Mouse (Mus musculus): ENCODE results near the gene A230050P20Rik. TPM values are rescaled to one million over a fixed set of nuclear protein-coding genes. Genes with fewer than 3 reads are reported as not detected.

Gene A230050P20Rik
- polyA plus RNA-seq, 1 experiment from 2014 or later, result 7.8 TPM

DNA sequence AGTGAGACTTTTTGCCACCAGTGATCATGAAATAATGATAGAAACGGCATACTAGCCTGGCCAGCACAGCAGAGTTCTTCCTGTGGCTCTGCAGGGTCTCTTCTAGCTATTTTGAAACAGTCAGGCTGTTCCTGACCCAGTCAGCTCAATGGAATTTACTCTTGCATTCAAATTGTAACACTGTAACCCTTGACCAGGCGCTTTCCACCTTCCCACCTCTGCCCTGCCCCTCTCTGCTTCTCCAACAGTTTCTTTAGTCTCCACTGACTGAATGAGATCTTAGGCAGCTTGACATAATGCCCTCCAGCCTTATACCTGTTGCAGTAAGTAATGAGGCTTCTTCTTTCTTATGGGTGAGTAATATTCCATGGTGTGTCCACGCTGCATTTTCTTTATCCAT lies 1.6 kb upstream of the A230050P20Rik start:
- H3K36me3 ChIP-seq (ENCODE audit: control insufficient read depth, insufficient read depth, low read length), result no peaks in the 10 kb centered on the region
- no peak overlapping the region for H3K9ac ChIP-seq (ENCODE audit: low read depth, low read length)
- 0 out of 2 replicates have a peak, but pooled peaks cover 3% of the 10 kb centered on the region for H3K4me1 ChIP-seq (ENCODE audit: control insufficient read depth, insufficient read depth, low read length)
- no peak overlapping the region for H3K4me3 ChIP-seq (ENCODE audit: low read length)
- 58% methylated on average over 3 of the region's 3 CpGs for WGBS
- no peak overlapping the region for H3K27ac ChIP-seq (ENCODE audit: low read depth, low read length)
- no peak for ATAC-seq (ENCODE audit: low FRiP score, low TSS enrichment)
- peaks cover 33% of the 10 kb centered on the region for H3K27me3 ChIP-seq (ENCODE audit: control insufficient read depth, insufficient read depth, low read length)
- no peaks in the 10 kb centered on the region for H3K9me3 ChIP-seq (ENCODE audit: control insufficient read depth, low read length)
- no peak overlapping the region for H3K4me2 ChIP-seq (replicated peaks; ENCODE audit: low read depth, low read length)

DNA sequence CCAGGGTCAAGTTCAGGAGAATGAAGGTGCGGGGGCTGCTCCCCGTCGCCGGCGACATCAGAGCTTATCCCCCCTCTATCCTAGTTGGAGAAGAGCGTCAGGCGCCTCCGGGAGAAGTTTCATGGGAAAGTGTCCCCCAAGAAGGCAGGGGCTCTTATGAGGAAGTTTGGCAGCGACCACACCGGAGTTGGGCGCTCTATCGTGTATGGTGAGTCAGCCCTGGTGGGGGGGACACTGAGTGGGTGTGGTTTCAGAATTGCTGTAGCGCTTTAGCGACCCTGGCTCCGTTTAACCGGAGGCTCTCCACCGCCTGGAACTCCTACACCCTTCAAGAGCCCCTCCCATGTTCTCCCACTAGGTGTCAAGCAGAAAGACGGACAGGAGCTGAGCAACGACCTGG lies 804 bp downstream of the A230050P20Rik start:
- H3K4me1 ChIP-seq (ENCODE audit: control insufficient read depth, insufficient read depth, low read length), result 0 out of 2 replicates have a peak, but pooled peaks cover 3% of the 10 kb centered on the region
- peak overlapping the region; percentile 50 for H3K4me3 ChIP-seq (ENCODE audit: low read length)
- no peak for ATAC-seq (ENCODE audit: low FRiP score, low TSS enrichment)
- no peaks in the 10 kb centered on the region for H3K36me3 ChIP-seq (ENCODE audit: control insufficient read depth, insufficient read depth, low read length)
- WGBS, result 3% methylated on average over 19 of the region's 19 CpGs
- no peaks in the 10 kb centered on the region for H3K9me3 ChIP-seq (ENCODE audit: control insufficient read depth, low read length)
- H3K27ac ChIP-seq (ENCODE audit: low read depth, low read length), result no peak overlapping the region
- H3K9ac ChIP-seq (ENCODE audit: low read depth, low read length), result peak overlapping the region; percentile 14; the same call in 1 of the 2 replicates
- peaks cover 33% of the 10 kb centered on the region for H3K27me3 ChIP-seq (ENCODE audit: control insufficient read depth, insufficient read depth, low read length)
- peak overlapping the region; percentile 65 for H3K4me2 ChIP-seq (replicated peaks; ENCODE audit: low read depth, low read length)

DNA sequence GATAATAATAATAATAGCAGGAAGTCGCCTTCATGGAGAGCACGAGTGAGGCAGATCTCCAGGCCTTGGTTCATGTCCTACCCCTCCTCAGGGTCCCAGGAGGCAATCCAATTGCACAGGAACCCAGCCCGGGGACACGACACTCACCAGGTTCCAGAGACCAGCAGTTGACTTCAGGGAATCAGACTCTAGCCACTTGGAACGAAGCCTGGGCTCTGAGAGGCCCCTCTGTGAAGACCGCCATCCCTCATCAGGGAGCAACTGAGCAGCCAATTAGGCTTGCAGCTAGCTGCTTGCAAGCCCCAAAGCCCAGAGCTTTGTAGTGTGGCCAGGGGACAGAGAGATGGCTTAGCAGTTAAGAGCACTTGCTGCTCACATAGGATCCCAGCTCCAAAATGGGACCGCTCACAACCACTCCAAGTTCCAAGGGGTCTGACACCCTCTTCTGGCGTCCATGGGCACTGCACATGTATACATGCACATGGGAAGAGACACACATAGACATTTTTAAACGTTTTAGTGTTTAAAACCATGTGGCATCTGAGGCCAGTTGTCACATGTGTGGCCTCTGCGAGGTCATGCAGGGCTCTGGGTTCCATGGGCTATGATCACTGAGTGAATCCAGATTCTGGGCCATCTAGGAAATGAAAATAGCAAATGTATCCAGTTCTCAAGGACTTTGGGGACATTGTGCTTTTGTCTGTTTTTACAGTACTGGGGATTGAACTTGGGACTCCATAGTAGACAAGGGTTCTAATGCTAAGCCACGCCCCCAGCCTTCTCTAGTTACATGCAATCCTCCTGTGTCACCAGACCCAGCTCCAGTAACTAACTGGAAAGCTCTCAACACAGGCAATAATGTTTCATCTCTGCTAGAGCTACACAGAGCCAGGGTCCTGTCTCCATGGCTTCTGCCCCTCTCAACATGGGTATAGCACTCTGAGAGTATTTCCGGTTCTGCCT lies 2.0 kb downstream of the A230050P20Rik start:
- no peak overlapping the region for H3K4me3 ChIP-seq (ENCODE audit: low read length)
- H3K27me3 ChIP-seq (ENCODE audit: control insufficient read depth, insufficient read depth, low read length), result peaks cover 33% of the 10 kb centered on the region
- 0 out of 2 replicates have a peak, but pooled peaks cover 3% of the 10 kb centered on the region for H3K4me1 ChIP-seq (ENCODE audit: control insufficient read depth, insufficient read depth, low read length)
- H3K4me2 ChIP-seq (replicated peaks; ENCODE audit: low read depth, low read length), result no peak overlapping the region
- ATAC-seq (ENCODE audit: low FRiP score, low TSS enrichment), result no peak
- no peaks in the 10 kb centered on the region for H3K9me3 ChIP-seq (ENCODE audit: control insufficient read depth, low read length)
- no peak overlapping the region for H3K27ac ChIP-seq (ENCODE audit: low read depth, low read length)
- 77% methylated on average over 12 of the region's 12 CpGs for WGBS
- no peaks in the 10 kb centered on the region for H3K36me3 ChIP-seq (ENCODE audit: control insufficient read depth, insufficient read depth, low read length)
- H3K9ac ChIP-seq (ENCODE audit: low read depth, low read length), result no peak overlapping the region

DNA sequence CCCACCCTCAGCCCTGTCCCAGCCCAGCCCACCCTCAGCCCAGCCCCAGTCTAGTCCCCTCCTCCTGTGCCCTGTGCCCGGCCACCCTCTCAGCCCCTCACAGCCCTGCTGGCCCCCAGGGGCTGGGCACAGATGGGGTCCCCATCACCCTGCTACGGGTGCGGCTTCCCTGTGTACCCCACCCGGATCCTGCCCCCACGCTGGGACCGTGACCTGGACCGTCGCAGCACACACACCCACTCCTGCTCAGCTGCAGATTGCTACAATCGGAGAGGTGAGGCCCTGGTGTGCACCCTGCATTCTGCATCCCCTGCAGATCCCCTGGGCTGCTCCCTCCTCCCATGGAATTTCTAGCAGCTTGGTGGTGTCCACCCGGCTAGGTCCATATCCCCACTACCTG lies 4.5 kb downstream of the A230050P20Rik start:
- no peak overlapping the region for H3K9ac ChIP-seq (ENCODE audit: low read depth, low read length)
- H3K4me3 ChIP-seq (ENCODE audit: low read length), result no peak overlapping the region
- no peaks in the 10 kb centered on the region for H3K36me3 ChIP-seq (ENCODE audit: control insufficient read depth, insufficient read depth, low read length)
- H3K9me3 ChIP-seq (ENCODE audit: control insufficient read depth, low read length), result no peaks in the 10 kb centered on the region
- no peak overlapping the region for H3K27ac ChIP-seq (ENCODE audit: low read depth, low read length)
- WGBS, result 85% methylated on average over 10 of the region's 10 CpGs
- H3K4me1 ChIP-seq (ENCODE audit: control insufficient read depth, insufficient read depth, low read length), result 0 out of 2 replicates have a peak, but pooled peaks cover 3% of the 10 kb centered on the region
- H3K27me3 ChIP-seq (ENCODE audit: control insufficient read depth, insufficient read depth, low read length), result peaks cover 25% of the 10 kb centered on the region
- ATAC-seq (ENCODE audit: low FRiP score, low TSS enrichment), result no peak
- no peak overlapping the region for H3K4me2 ChIP-seq (replicated peaks; ENCODE audit: low read depth, low read length)

DNA sequence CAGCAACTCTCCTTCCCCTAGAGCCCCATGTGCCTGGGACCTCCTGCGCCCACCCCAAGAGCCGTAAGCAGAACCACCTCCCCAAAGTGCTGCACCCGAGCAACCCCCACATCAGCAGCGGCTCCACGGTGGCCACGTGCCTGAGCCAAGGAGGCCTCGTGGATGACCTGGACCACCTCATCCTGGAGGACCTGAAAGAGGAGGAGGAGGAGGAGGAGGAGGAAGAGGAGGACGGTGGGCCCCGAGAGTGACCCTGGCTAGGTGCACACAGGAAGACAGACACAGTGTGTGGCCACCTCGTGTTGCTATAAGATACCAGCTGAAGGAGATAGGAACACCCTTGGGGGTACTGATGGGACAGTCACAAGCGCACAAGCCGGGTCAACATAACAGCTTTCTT lies 5.1 kb downstream of the A230050P20Rik start:
- no peak overlapping the region for H3K4me2 ChIP-seq (replicated peaks; ENCODE audit: low read depth, low read length)
- H3K27me3 ChIP-seq (ENCODE audit: control insufficient read depth, insufficient read depth, low read length), result peaks cover 20% of the 10 kb centered on the region
- 0 out of 2 replicates have a peak, but pooled peaks cover under 1% of the 10 kb centered on the region for H3K4me1 ChIP-seq (ENCODE audit: control insufficient read depth, insufficient read depth, low read length)
- no peak overlapping the region for H3K4me3 ChIP-seq (ENCODE audit: low read length)
- no peak overlapping the region for H3K27ac ChIP-seq (ENCODE audit: low read depth, low read length)
- no peaks in the 10 kb centered on the region for H3K36me3 ChIP-seq (ENCODE audit: control insufficient read depth, insufficient read depth, low read length)
- H3K9me3 ChIP-seq (ENCODE audit: control insufficient read depth, low read length), result no peaks in the 10 kb centered on the region
- H3K9ac ChIP-seq (ENCODE audit: low read depth, low read length), result no peak overlapping the region
- WGBS, result 85% methylated on average over 12 of the region's 12 CpGs
- ATAC-seq (ENCODE audit: low FRiP score, low TSS enrichment), result no peak

DNA sequence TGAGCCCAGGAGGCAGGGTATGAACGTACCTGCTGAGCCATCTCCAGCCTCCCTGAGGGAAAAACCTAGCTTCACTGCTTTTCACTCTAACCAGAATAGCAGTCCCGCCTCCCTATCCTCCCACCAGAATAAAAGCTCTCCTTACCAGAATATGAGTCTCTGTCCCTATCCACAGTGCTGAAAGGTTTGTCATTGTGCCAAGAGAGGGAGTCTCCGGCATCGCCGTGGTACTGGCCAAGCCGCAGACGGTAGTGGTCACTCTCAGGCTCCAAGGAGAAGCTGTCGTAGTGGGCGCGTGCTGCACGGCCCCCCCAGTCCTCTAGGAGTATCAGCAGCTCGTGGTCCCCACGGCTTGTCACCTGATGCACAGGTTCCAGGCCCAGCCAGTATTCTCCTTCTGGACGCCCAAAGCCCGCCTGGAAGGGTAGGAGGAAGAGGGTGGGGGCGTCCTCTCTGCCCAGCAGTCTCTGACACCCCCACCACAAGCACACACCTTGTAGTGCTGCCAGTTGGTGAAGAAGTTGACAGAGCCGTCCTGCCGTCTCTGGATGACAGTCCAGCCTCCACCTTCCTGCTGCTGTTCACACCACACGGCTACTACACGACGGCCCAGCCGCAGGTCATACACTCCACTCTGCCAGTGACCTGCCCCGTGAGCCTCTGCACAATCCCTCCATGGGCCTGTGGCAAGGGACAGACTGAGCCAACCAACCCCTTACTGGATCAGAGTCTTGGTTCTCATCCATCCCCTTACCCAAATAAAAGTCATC lies 6.8 kb downstream of the A230050P20Rik start:
- Histone ChIP-seq H3K4me2 (replicated peaks; ENCODE audit: low read depth, low read length) (no peak overlapping the region), H3K4me3 (ENCODE audit: low read length) (no peak overlapping the region), H3K9ac (ENCODE audit: low read depth, low read length) (no peak overlapping the region), H3K27ac (ENCODE audit: low read depth, low read length) (no peak overlapping the region), H3K36me3 (ENCODE audit: control insufficient read depth, insufficient read depth, low read length) (no peaks in the 10 kb centered on the region), H3K27me3 (ENCODE audit: control insufficient read depth, insufficient read depth, low read length) (peaks cover 4% of the 10 kb centered on the region), H3K9me3 (ENCODE audit: control insufficient read depth, low read length) (no peaks in the 10 kb centered on the region), H3K4me1 (ENCODE audit: control insufficient read depth, insufficient read depth, low read length) (no peaks in the 10 kb centered on the region)
- 64% methylated on average over 23 of the region's 23 CpGs for WGBS
- no peak for ATAC-seq (ENCODE audit: low FRiP score, low TSS enrichment)

DNA sequence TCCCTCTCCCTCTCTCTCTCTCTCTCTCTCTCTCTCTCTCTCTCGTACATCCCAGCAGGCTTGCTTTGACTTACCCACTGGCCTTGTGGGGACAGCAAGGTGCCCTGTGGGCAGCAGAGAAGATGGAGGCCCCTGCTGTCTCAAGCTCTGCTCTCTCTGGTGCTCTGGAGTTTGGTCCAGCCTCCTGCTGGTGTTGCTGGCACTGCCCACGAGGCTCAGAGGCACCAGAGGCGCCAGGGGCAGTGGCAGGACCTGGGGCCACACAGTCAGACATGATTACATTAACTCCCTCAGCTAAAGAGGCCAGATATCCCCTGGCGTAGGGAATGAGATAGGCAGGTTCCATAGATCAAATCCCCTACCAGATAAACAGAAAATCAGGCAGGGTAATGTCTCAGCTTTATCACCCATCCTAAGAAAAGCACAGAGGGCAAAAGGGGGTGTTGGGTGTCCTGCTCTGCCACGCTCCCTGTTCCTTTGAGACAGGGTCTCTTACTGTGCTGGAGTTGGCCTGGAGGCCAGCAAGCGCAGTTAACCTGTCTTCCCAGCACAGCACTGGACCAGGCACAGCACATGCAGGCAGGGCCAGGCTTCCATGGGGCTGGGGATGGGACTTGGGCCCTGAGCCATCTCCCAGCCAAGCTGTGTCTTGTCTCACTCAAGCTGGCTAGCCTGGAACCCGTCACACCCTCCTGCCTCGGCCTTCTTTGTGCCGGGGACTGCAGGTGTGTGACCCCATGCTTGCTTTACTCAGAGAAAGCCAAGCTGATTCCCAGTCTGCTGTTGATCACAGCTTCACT lies 8.1 kb downstream of the A230050P20Rik start:
- H3K4me2 ChIP-seq (replicated peaks; ENCODE audit: low read depth, low read length), result no peak overlapping the region
- no peak overlapping the region for H3K27ac ChIP-seq (ENCODE audit: low read depth, low read length)
- 71% methylated on average over 8 of the region's 9 CpGs for WGBS
- H3K4me3 ChIP-seq (ENCODE audit: low read length), result no peak overlapping the region
- H3K9ac ChIP-seq (ENCODE audit: low read depth, low read length), result no peak overlapping the region
- H3K4me1 ChIP-seq (ENCODE audit: control insufficient read depth, insufficient read depth, low read length), result no peaks in the 10 kb centered on the region
- ATAC-seq (ENCODE audit: low FRiP score, low TSS enrichment), result no peak
- no peaks in the 10 kb centered on the region for H3K36me3 ChIP-seq (ENCODE audit: control insufficient read depth, insufficient read depth, low read length)
- H3K27me3 ChIP-seq (ENCODE audit: control insufficient read depth, insufficient read depth, low read length), result no peaks in the 10 kb centered on the region
- no peaks in the 10 kb centered on the region for H3K9me3 ChIP-seq (ENCODE audit: control insufficient read depth, low read length)

DNA sequence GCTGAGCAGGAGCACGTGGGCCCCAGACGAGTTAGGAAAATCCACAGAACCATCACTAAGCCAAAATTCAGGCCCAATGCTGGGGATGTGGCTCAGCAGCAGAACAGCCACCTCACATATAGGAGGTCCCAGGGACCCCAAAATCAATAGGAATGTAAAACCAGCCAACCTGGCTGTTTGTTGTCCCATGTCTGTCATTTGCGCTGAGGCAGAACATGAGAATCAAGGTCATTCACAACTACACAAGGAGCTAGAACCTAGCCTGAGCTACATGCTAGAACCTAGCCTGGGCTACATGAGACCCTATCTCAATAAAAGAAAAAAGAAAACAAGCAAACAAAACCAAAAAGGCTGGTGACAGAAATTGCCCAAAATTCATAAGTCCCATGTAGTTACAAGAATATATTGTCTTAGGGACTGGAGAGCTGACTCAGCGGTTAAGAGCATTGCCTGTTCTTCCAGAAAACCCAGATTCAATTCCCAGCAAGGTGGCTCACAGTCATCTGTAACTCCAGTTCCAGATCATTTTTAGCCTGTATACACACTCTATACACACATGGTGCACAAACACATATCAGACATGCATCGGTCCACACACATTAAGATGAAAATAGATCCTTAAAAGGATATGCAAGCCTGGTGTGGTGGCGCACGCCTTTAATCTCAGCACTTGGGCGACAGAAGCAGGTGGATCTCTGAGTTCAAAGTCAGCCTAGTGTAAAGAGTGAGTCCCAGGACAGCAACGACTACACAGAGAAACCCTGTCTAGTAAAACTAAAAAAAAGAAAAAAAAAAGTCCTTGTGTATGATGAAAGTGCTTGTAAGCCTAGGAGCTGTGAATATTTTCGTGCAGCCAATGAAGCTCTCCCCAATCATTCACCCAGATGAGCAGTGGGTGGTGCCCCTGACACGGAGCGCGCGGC lies 8.9 kb downstream of the A230050P20Rik start:
- H3K4me3 ChIP-seq (ENCODE audit: low read length), result peak overlapping the region; percentile 45; the same call in 1 of the 2 replicates
- WGBS, result 37% methylated on average over 14 of the region's 14 CpGs
- H3K27me3 ChIP-seq (ENCODE audit: control insufficient read depth, insufficient read depth, low read length), result no peaks in the 10 kb centered on the region
- no peaks in the 10 kb centered on the region for H3K9me3 ChIP-seq (ENCODE audit: control insufficient read depth, low read length)
- ATAC-seq (ENCODE audit: low FRiP score, low TSS enrichment), result no peak; the same call in none of the 2 replicates
- peak overlapping the region; percentile 70 for H3K4me2 ChIP-seq (replicated peaks; ENCODE audit: low read depth, low read length)
- H3K27ac ChIP-seq (ENCODE audit: low read depth, low read length), result no peak overlapping the region
- H3K36me3 ChIP-seq (ENCODE audit: control insufficient read depth, insufficient read depth, low read length), result no peaks in the 10 kb centered on the region
- H3K4me1 ChIP-seq (ENCODE audit: control insufficient read depth, insufficient read depth, low read length), result no peaks in the 10 kb centered on the region
- H3K9ac ChIP-seq (ENCODE audit: low read depth, low read length), result no peak overlapping the region

All from kidney, embryonic 14.5 days (tissue).